Mouse (Mus musculus) right cerebral cortex, adult 18-20 months (tissue): ENCODE data around the gene Ythdf2.

Source experiments
- DNase-seq: peaks from one replicate; pipeline ENCODE4 v3.0.0; 2022; ENCODE audit warnings: mixed read lengths

Ythdf2 gene

DNA sequence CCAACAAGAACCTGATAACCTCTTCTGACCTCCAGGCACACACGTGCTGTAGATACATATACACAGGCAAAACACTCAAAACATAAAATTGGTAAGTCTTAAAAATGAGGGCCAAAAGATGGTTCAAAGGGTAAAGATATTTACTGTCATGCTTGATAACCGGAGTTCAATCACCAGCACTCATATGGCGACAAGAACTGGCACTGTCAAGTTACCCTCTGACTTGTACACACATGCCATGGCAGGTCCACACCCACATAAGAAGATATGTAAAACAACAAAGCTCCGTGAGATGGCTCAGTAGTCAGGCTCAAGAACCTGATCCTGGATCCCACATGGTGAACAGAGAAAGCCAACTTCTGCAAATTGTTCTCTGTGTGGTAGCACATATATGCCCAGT is 4.8 kb downstream of the Ythdf2 start:
- no peak for DNase-seq

DNA sequence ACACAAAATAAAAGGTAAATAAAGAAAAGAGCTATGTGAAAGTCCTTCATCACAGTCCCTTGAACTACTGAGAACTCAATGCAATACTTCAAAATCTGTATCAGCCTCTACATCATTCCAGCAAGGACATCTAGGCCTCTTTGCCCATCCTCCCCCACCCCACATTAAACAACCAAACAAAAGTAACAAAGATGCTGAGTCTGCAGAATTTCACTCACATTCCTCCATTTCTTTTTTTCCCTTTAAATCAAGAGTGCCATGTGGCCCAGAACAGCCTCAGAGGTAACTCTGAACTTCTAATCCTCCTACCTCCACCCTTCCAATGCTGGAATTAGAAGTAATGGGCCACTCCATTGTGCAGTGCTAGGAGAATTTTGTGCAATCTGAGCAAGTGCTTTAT is 13.3 kb downstream of the Ythdf2 start:
- no peak for DNase-seq

DNA sequence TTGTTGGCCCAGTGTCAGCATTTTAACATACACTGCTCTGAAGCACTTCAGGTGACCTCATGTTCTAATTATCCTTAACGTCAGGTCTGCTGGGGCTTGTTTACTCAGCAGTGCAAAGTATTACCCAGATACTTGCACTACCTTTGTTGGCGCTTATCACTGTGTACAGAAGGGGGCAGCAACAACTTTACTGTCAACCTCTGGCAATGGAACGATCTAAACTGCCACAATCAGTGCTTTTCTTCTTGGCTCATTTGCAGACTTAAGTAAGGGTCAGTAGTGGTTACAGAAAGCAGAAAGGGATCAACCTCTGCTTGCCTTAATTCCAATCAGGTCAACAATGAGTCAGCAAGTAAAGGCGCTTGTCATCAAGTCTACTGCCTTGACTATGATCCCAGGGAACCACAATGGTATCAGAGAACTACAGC is 13.8 kb downstream of the Ythdf2 start:
- DNase-seq: no peak

DNA sequence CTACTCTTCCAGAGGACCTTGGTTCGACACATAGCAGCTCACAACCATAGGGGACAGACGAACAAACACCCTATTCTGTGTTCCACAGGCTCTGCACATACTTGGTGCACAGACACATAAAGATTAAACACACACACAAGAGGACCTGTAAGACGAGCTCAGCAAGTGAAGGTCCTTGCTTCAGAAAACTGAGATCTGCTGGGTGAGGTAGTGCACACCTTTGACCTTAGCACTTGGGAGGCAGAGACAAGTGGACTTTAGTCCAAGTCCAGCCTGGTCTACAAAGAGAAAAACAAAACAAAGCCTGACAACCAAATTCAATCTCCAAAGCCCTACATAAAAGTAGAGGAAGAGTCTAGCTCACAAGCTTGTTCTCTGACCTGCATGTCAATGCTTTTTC is 17.1 kb downstream of the Ythdf2 start:
- no peak for DNase-seq

GRCm38 (mm10) chr4:132194373-132194772 is 17.7 kb downstream of the Ythdf2 start:
- no peak for DNase-seq

- DNase-seq: no peak
Measured at GRCm38 (mm10) chr4:132187826-132188401, 24.2 kb downstream of the Ythdf2 start.

DNA sequence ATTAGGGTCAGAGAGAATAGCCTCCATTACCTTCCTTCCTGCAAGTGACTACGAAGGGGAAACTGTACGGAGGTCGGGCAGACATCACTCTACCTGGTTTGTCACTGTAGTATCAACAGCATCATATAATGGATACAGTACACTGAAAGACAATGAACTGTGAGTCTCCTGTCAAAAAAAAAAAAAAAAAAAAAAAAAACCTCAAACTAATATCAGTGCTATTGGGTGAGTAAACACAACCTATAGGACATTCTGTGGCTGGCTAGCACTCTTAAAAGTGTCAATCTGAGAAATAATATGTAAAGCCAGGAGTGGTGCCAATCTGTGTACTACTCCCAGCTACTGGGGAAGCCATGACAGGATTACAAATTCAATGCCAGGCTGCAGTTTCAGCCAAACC is 28.9 kb downstream of the Ythdf2 start:
- no peak for DNase-seq

DNA sequence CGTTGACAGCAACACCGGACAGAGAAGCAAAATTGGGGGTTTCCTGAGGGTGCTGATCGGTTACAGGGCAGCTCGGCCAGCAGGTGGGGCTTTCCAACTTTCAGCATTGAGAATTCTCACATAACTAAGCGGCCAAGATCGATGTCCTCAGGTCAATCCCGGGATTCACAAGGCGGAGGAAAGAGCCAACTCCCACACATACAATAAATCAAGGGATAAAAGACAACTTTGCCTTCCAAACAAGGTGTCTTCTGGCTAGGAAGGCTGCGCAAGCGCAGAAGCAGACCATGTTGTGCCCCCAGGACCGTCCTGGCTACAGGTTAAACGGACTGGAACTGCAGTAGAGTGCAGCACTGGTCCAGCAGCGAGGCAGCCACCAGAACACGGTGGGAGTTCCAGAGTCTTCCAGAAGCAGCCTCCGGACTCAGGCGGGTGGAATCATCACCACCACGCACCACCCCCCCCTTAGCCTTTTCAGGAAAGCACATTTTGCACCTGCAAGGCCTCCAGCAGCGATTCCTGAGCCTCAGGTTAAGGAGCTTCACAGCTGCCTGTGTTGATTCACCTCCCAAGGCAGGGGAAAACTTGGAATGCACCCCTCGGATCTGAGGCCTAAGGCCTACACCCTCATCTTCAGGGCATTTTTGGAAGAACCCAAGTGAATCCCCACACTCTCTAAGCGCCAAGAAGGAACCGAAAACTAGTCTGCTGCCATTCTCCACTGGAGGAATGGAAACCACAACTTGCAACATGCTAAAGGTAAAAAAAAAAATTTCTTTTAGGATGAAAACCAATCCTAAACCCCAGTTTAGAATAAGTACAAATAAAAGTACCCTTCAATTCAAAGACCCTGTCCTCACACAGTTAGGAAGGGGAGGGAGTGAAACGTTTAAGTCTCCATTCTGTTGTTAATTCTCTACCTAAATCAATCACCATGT is 30.1 kb downstream of the Ythdf2 start:
- no peak for DNase-seq

GRCm38 (mm10) chr4:132180710-132181109 is 31.4 kb downstream of the Ythdf2 start:
- no peak for DNase-seq

DNA sequence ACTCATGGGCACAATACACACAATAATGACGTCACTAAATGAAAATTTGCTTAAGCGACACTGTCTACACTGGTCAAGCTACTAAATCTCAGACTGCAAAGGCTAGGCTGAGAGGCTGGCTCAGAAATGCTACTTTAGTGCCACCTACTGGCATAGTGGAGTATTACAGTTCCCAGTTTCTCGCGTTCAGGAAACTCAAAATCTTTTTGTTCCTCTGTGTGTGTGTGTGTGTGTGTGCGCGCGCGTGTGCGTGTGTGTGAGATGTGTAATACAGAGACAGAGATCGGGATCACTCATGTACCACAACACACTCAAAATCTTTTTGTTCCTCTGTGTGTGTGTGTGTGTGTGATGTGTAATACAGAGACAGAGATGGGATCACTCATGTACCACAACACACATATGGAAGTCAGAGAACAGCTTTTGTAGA is 33.5 kb downstream of the Ythdf2 start:
- peak; percentile 51 for DNase-seq

DNA sequence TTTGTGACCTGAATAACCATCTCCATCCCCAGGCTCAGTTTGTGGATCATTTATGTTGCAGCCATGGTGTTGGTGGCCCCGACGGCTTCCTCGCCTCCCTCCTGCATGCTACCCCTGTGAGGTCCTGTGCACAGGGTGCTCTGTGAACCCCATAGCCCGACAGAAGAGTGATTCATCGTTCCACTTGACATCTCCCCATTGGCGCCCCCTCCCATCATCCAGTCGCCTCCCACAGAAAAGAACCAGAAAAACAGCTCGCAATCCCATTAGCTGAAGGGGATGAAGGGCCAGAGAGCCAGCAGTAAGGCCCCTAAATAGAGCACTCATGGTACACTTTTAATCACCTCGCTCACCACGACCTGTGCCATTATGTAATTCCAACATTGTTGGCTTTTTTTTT is 35.6 kb downstream of the Ythdf2 start:
- no peak for DNase-seq

DNA sequence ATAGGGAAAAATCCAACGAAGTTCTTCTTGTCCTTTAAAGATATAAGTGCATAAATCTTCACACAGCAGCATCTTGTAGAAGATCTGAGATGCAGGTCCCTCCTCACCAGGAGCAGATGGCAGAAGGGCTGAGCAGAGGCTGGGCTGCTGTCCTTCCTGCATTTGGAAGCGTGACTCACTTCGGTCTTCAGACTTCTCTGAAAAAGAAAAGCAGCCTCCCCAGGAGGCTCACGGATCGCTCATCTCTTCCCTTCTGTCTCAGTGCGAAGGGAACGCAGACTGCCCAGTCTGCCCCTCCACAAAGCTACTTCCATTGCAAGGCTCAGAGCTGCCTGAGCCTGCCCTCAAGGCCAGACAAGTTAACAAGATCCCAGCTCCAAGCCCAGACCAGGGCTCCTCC is 41.2 kb downstream of the Ythdf2 start:
- peak; percentile 86 for DNase-seq

DNA sequence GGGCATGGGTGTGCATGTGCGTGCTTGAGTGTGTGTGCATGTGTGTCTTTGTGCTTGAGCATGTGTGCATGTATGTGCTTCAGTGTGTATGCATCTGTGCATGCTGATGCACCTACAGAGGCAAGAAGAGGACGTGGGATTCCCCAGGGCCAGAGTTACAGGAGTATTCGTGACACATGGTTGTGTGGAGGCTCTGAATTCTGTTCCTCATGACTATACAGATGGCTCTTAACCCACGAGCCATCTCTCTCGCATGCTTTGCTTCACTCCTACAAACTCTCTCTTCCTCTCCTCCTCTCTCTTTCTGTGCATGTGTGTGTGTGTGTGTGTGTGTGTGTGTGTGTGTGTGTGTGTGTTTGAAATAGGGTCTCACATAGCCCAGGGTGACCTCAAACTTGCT is 42.3 kb downstream of the Ythdf2 start:
- DNase-seq: peak; percentile 53

DNA sequence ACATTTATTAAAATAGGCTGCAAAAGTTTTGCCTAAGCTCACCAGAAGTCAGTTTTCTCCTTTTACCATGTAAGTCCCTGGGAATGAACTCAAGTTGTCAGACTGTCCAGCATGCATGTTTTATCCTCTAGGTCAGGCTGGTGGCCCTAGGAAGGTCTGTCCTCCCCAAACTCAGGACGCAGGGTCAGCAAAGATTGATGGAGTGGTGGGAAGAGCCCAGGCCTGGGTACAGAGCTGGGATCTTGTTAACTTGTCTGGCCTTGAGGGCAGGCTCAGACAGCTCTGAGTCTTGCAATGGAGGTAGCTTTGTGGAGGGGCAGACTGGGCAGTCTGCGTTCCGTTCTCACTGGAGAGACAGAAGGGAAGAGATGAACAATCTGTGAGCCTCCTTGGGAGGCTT is 42.8 kb downstream of the Ythdf2 start:
- no peak for DNase-seq

DNA sequence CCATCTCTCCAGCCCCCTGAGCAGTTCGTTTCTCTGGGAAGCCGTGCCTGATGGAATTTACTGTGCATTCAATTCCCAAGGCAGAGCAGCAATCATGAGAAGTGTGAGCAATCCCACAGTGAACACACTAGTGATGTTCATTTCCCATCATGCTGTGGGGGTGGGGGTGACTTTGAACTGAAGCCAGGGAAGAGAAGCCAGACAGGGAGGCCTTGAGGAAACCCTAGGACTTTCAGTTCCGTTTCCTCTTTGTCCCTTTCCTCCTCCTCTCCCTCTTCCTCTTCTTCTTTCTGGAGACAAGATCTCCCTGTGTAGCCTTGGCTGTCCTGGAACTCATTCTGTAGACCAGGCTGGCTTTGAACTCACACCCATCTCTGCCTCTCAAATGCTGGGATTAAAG is 44.7 kb downstream of the Ythdf2 start:
- DNase-seq: no peak

- no peak for DNase-seq
Measured at GRCm38 (mm10) chr4:132166350-132167290, 45.5 kb downstream of the Ythdf2 start.

DNA sequence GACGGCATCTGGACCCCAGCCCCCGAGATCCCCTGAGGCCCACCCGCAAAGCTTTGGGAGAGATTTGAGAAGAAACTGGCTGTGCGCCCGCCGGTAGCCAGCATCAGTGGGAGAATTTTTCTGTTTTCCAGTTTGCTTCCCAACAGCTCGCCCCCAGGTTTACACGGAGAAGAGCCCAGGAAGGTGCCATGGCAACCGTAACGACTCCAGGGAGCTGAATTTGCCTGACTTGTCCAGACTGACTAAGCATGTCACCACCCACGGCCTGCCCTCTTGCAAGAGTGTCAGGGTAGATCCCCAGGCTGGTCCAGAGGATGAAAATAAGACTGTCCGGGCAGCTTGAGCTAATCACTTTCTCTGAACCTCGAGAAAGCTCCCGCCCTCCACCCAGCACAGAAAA is 46.4 kb downstream of the Ythdf2 start:
- DNase-seq: peak; percentile 57

GRCm38 (mm10) chr4:132156941-132157622 is 55.0 kb downstream of the Ythdf2 start:
- no peak for DNase-seq

GRCm38 (mm10) chr4:132154877-132155670 is 57.0 kb downstream of the Ythdf2 start:
- peak; percentile 33 for DNase-seq

- no peak for DNase-seq
Measured at GRCm38 (mm10) chr4:132151673-132152072, 60.4 kb downstream of the Ythdf2 start.

GRCm38 (mm10) chr4:132146201-132146600 is 65.9 kb downstream of the Ythdf2 start:
- DNase-seq: no peak

DNA sequence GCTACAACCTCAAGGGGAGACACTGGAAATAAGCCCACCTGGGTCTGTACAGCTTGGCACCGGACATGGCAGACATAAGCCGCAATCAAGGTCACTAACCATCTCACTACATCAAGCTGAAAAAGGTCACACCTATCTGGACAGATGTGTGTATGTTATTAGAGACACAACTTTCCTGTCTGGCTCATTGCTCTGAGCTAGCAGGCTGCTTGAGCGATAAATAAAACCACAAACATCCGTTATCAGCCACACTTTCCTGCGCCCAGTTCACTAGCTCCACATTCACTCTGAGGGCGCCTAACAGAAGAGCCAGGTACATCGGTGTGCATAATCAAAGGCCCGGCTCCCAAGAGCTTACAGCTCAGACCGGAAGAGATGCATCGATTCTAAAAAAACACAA is 67.0 kb downstream of the Ythdf2 start:
- DNase-seq: no peak
